Mouse (Mus musculus): Measurements from ENCODE around the gene Gm20403. TPM values are rescaled to one million over a fixed set of nuclear protein-coding genes. Genes with fewer than 3 reads are reported as not detected.
"Not testable (repeated sequence)": the region's sequence is repeated elsewhere in the genome, so short reads cannot be mapped to it uniquely, and the experiment has no call there.

The Gm20403 gene
- polyA plus RNA-seq, 1 experiment from 2014 or later = not detected

DNA sequence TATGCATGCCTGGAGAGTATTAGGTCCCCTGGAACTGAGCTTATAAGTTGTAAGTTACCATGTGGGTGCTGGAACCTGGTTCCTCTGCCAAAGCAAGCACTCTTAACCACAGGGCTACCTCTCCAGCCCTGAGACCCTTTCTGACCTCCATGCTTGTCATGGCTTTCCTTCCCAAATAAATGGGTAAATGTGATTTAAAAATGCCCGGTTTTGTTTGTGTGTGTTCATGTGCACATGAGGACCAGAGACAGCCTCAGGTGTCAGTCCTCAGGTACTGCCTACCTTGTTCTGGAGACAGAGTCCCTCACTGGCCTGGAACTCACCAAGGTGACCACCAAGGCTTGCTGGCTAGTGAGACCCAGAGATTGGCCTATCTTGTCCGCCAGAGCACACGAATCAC, 18.1 kb upstream of the Gm20403 start:
- Histone ChIP-seq H3K27ac (no peak overlapping the region), H3K36me3 (no peaks in the 10 kb centered on the region), H3K9ac (no peak overlapping the region), H3K27me3 (replicated peaks) (no peaks in the 10 kb centered on the region), H3K9me3 (no peaks in the 10 kb centered on the region), H3K4me2 (no peak overlapping the region), H3K4me3 (replicated peaks) (no peak overlapping the region), H3K4me1 (no peaks in the 10 kb centered on the region)
- ATAC-seq (ENCODE audit: insufficient read depth, low FRiP score, low read depth) = no peak
- 81% methylated on average over 3 of the region's 3 CpGs for WGBS

GRCm38 (mm10) chr12:55003843-55004242, 17.5 kb upstream of the Gm20403 start:
- ATAC-seq (ENCODE audit: insufficient read depth, low FRiP score, low read depth) = no peak
- no peaks in the 10 kb centered on the region for H3K27me3 ChIP-seq (replicated peaks)
- H3K9me3 ChIP-seq = no peaks in the 10 kb centered on the region
- 80% methylated on average over 5 of the region's 5 CpGs for WGBS
- no peak overlapping the region for H3K9ac ChIP-seq
- no peaks in the 10 kb centered on the region for H3K4me1 ChIP-seq
- H3K36me3 ChIP-seq = no peaks in the 10 kb centered on the region
- no peak overlapping the region for H3K27ac ChIP-seq
- no peak overlapping the region for H3K4me3 ChIP-seq (replicated peaks)
- H3K4me2 ChIP-seq = no peak overlapping the region

DNA sequence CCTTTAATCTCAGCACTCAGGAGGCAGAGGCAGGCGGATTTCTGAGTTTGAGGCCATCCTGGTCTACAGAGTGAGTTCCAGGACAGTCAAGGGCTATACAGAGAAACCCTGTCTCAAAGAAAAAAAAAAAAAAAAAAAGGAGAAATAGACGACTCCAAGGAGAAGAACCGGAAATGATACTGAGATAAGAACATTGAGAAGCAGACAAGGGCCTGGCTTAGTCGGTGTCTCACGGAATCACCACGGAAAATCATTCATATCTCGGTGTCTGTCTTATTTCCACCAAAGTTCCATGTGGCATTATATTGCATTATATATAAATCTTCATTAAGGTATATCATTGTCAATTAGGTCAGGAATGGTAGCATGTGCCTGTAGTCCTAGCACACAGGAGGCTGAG, 16.2 kb upstream of the Gm20403 start:
- not testable (repeated sequence) for H3K9me3 ChIP-seq; H3K9ac ChIP-seq; H3K27ac ChIP-seq; H3K4me3 ChIP-seq (replicated peaks); H3K4me1 ChIP-seq; H3K4me2 ChIP-seq; H3K27me3 ChIP-seq (replicated peaks); H3K36me3 ChIP-seq; ATAC-seq (ENCODE audit: insufficient read depth, low FRiP score, low read depth)
- WGBS = 82% methylated on average over 7 of the region's 7 CpGs

- Histone ChIP-seq H3K9me3 (no peaks in the 10 kb centered on the region), H3K27me3 (replicated peaks) (no peaks in the 10 kb centered on the region), H3K4me1 (no peaks in the 10 kb centered on the region), H3K9ac (no peak overlapping the region), H3K27ac (no peak overlapping the region), H3K4me2 (no peak overlapping the region), H3K4me3 (replicated peaks) (no peak overlapping the region), H3K36me3 (no peaks in the 10 kb centered on the region)
- no peak for ATAC-seq (ENCODE audit: insufficient read depth, low FRiP score, low read depth)
- 74% methylated on average over 14 of the region's 14 CpGs for WGBS
Measured at GRCm38 (mm10) chr12:54999016-54999690, 12.8 kb upstream of the Gm20403 start.

- no peak for ATAC-seq (ENCODE audit: insufficient read depth, low FRiP score, low read depth)
- Histone ChIP-seq H3K36me3 (no peaks in the 10 kb centered on the region), H3K4me3 (replicated peaks) (no peak overlapping the region), H3K4me2 (no peak overlapping the region), H3K9me3 (no peaks in the 10 kb centered on the region), H3K27ac (no peak overlapping the region), H3K27me3 (replicated peaks) (no peaks in the 10 kb centered on the region), H3K9ac (no peak overlapping the region), H3K4me1 (no peaks in the 10 kb centered on the region)
- 72% methylated on average over 5 of the region's 5 CpGs for WGBS
Measured at GRCm38 (mm10) chr12:54998411-54998810, 12.1 kb upstream of the Gm20403 start.

DNA sequence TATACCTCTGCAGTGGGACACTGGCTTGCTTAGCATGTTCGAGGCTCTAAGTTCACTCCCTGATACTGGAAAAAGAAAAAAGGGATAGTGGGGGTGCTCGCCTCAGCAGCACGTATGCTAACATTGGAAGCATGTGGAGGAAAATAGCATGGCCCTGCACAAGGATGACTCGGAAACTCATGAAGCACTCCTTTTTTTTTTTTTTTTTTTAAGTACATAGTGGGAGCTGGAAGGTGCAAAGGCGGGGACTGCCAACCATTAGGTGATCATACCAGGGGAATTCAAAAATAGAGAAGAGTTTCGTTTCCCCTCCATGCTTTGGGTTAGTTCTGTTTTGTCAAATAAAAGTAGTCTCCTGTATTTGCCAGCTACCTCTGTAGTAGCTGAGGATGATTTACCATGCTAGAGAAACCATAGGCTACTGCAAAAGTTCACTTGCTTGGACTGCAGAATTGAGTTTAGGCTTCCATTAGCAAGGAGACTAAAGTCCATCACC, 10.7 kb upstream of the Gm20403 start:
- H3K4me2 ChIP-seq = no peak overlapping the region
- no peak overlapping the region for H3K27ac ChIP-seq
- H3K36me3 ChIP-seq = no peaks in the 10 kb centered on the region
- no peaks in the 10 kb centered on the region for H3K27me3 ChIP-seq (replicated peaks)
- no peak overlapping the region for H3K9ac ChIP-seq
- H3K4me3 ChIP-seq (replicated peaks) = no peak overlapping the region
- H3K4me1 ChIP-seq = no peaks in the 10 kb centered on the region
- no peak for ATAC-seq (ENCODE audit: insufficient read depth, low FRiP score, low read depth)
- WGBS = 84% methylated on average over 6 of the region's 6 CpGs
- no peaks in the 10 kb centered on the region for H3K9me3 ChIP-seq

- Histone ChIP-seq H3K36me3 (no peaks in the 10 kb centered on the region), H3K4me3 (replicated peaks) (no peak overlapping the region)
- WGBS = 62% methylated on average over 3 of the region's 3 CpGs
Measured at GRCm38 (mm10) chr12:54995965-54996364, 9.6 kb upstream of the Gm20403 start.

DNA sequence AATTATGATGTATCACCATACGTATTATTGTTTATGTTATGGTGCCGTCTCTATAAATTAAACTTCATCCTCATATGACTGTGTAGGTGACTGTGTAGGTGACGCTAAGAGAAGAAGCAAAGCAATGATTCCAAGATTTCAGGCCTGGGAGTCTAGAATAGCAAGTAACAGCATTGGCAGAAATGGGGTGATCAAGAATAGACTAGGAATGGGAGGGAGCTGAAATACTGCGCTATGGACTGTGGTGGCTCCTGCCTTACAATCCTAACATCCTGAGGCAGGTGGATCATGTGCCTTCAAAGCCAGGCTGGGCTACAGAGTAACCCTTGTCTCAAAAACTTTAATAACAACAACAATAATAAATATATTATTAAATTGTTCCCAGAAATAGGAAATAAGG, 8.1 kb upstream of the Gm20403 start:
- Histone ChIP-seq H3K4me3 (replicated peaks) (no peak overlapping the region), H3K9ac (no peak overlapping the region), H3K27me3 (replicated peaks) (no peaks in the 10 kb centered on the region), H3K9me3 (no peaks in the 10 kb centered on the region), H3K4me2 (no peak overlapping the region), H3K36me3 (no peaks in the 10 kb centered on the region), H3K4me1 (no peaks in the 10 kb centered on the region), H3K27ac (no peak overlapping the region)
- WGBS = 67% methylated on average over 4 of the region's 4 CpGs
- ATAC-seq (ENCODE audit: insufficient read depth, low FRiP score, low read depth) = no peak

More at GRCm38 (mm10) chr12:54995965-54996364, 9.6 kb upstream of the Gm20403 start:
- H3K9me3 ChIP-seq = no peaks in the 10 kb centered on the region
- no peaks in the 10 kb centered on the region for H3K4me1 ChIP-seq
- no peak overlapping the region for H3K27ac ChIP-seq
- H3K4me2 ChIP-seq = no peak overlapping the region
- H3K9ac ChIP-seq = no peak overlapping the region
- ATAC-seq (ENCODE audit: insufficient read depth, low FRiP score, low read depth) = no peak
- H3K27me3 ChIP-seq (replicated peaks) = no peaks in the 10 kb centered on the region

DNA sequence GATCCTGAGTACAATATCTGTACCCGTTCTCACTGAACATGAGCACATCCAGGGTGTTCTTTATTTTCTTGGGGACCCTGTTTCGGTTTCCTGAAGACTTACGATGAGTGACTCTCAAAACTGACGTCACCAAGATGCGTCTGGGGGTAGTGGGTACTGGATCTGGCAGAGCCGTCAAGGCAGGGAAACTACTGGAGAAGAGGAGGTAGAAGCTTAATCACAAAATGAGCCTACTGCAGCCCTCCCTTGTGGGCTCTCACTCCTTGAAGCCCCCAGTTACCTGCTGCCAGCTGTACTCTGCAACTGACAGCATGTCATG, 7.7 kb upstream of the Gm20403 start:
- Histone ChIP-seq H3K27ac (no peak overlapping the region), H3K4me2 (no peak overlapping the region), H3K9me3 (no peaks in the 10 kb centered on the region), H3K36me3 (no peaks in the 10 kb centered on the region), H3K4me3 (replicated peaks) (no peak overlapping the region), H3K4me1 (no peaks in the 10 kb centered on the region), H3K9ac (no peak overlapping the region), H3K27me3 (replicated peaks) (no peaks in the 10 kb centered on the region)
- no peak for ATAC-seq (ENCODE audit: insufficient read depth, low FRiP score, low read depth)
- 68% methylated on average over 6 of the region's 6 CpGs for WGBS

- H3K36me3 ChIP-seq = no peaks in the 10 kb centered on the region
- H3K4me1 ChIP-seq = no peaks in the 10 kb centered on the region
- no peak overlapping the region for H3K9ac ChIP-seq
- no peak overlapping the region for H3K27ac ChIP-seq
- no peak overlapping the region for H3K4me3 ChIP-seq (replicated peaks)
- H3K9me3 ChIP-seq = no peaks in the 10 kb centered on the region
- 48% methylated on average over 16 of the region's 16 CpGs for WGBS
- no peak overlapping the region for H3K4me2 ChIP-seq
- no peak for ATAC-seq (ENCODE audit: insufficient read depth, low FRiP score, low read depth)
- no peaks in the 10 kb centered on the region for H3K27me3 ChIP-seq (replicated peaks)
Measured at GRCm38 (mm10) chr12:54993246-54994067, 7.1 kb upstream of the Gm20403 start.

DNA sequence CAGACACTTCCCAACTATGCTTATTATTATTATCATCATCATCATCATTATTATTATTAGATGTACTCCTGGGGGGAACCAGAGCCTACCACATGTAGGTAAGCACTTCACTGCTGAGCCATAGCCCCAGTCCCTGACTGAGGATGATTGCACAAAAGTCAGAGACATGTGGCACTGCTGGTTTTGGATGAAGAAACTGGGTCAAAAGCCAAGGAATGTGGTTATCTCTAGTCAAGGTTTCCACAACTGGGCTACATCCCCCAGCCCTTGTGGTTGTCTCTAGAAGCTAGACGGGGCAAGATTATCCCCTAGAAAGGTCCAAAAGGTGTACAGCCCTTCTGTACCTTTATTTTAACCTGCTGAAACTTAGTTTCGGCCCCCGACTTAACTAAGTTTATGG, 6.5 kb upstream of the Gm20403 start:
- no peaks in the 10 kb centered on the region for H3K4me1 ChIP-seq
- H3K27me3 ChIP-seq (replicated peaks) = no peaks in the 10 kb centered on the region
- no peak overlapping the region for H3K4me3 ChIP-seq (replicated peaks)
- no peak overlapping the region for H3K4me2 ChIP-seq
- 79% methylated on average over 3 of the region's 3 CpGs for WGBS
- no peak for ATAC-seq (ENCODE audit: insufficient read depth, low FRiP score, low read depth)
- H3K9me3 ChIP-seq = no peaks in the 10 kb centered on the region
- no peak overlapping the region for H3K9ac ChIP-seq
- H3K36me3 ChIP-seq = no peaks in the 10 kb centered on the region
- no peak overlapping the region for H3K27ac ChIP-seq

GRCm38 (mm10) chr12:54988323-54988850, 2.1 kb upstream of the Gm20403 start:
- H3K27me3 ChIP-seq (replicated peaks) = no peaks in the 10 kb centered on the region
- H3K27ac ChIP-seq = no peak overlapping the region
- ATAC-seq (ENCODE audit: insufficient read depth, low FRiP score, low read depth) = no peak
- no peak overlapping the region for H3K4me2 ChIP-seq
- H3K36me3 ChIP-seq = no peaks in the 10 kb centered on the region
- H3K9me3 ChIP-seq = no peaks in the 10 kb centered on the region
- no peaks in the 10 kb centered on the region for H3K4me1 ChIP-seq
- H3K4me3 ChIP-seq (replicated peaks) = no peak overlapping the region
- WGBS = 75% methylated on average over 4 of the region's 4 CpGs
- no peak overlapping the region for H3K9ac ChIP-seq
